Mouse (Mus musculus) bone marrow, adult 2 months (tissue): Measurements from ENCODE around the gene Ptov1. TPM values are rescaled to one million over a fixed set of nuclear protein-coding genes. Genes with fewer than 3 reads are reported as not detected.

ENCODE experiments used
- H3K27ac ChIP-seq: fragments of 200-500 bp; 2 replicates; pipeline ENCODE4 v1.5.1; 2012; ENCODE audit warnings: low read depth, mild to moderate bottlenecking, control low read depth, inconsistent platforms, low read length; ENCODE audit not compliant: control insufficient read depth, poor library complexity, insufficient read depth
- H3K4me1 ChIP-seq: fragments of 200-500 bp; 2 replicates; pipeline ENCODE4 v1.6.1; 2011; ENCODE audit warnings: low read length; ENCODE audit not compliant: control insufficient read depth, insufficient read depth
- H3K4me3 ChIP-seq: fragments of 200-500 bp; replicated peaks from 2 replicates; pipeline ENCODE3; 2011; ENCODE audit warnings: mild to moderate bottlenecking, low read depth, low read length, control low read depth; ENCODE audit not compliant: control insufficient read depth
- CTCF ChIP-seq: fragments of 200-500 bp; IDR thresholded peaks from 2 replicates; pipeline ENCODE4 v1.5.1; 2011; ENCODE audit warnings: low read length, control low read depth; ENCODE audit not compliant: control insufficient read depth, insufficient read depth
- POLR2A ChIP-seq: fragments of 200-500 bp; IDR thresholded peaks from 2 replicates; pipeline ENCODE4 v1.6.1; 2011; ENCODE audit warnings: low read depth, mild to moderate bottlenecking, control low read depth, low read length, borderline replicate concordance; ENCODE audit not compliant: control insufficient read depth
- WGBS: fragments of 180-500 bp; shearing (Covaris S2); methylation state at CpG from one replicate; pipeline ENCODE4 v1.1.7; 2018; 5-methylcytosine and 5-hydroxymethylcytosine counted together
- polyA plus RNA-seq: library from polyadenylated mRNA; stranded (reverse); fragments of >200 nt; gene quantifications from 2 replicates; pipeline ENCODE4 v1.2.4, GENCODE M21; 2011; ENCODE audit warnings: low replicate concordance; ENCODE audit not compliant: missing spikeins, insufficient read depth, insufficient read length

The Ptov1 gene
- polyA plus RNA-seq, 1 experiment, result 96.4 TPM

DNA sequence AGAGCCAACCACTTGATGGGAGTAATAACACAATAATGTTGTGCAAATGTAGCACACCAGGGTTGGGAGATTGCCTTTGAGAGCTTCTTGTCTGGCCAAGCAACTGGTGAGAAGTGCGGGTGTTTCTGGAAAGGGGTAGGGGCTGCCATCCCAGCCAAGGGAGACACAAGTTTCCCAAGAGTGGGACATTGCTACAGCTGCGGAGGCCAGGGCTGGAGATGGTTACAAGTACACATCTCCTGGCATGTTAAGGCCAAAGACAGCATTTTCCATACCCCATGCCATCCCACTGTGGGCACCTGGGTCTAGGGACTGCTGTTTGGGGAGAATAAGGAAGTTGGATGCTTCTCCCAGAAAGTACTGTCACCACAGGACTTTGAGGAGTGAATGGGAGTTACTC, 16.5 kb downstream of the Ptov1 start:
- no peak overlapping the region for H3K27ac ChIP-seq

DNA sequence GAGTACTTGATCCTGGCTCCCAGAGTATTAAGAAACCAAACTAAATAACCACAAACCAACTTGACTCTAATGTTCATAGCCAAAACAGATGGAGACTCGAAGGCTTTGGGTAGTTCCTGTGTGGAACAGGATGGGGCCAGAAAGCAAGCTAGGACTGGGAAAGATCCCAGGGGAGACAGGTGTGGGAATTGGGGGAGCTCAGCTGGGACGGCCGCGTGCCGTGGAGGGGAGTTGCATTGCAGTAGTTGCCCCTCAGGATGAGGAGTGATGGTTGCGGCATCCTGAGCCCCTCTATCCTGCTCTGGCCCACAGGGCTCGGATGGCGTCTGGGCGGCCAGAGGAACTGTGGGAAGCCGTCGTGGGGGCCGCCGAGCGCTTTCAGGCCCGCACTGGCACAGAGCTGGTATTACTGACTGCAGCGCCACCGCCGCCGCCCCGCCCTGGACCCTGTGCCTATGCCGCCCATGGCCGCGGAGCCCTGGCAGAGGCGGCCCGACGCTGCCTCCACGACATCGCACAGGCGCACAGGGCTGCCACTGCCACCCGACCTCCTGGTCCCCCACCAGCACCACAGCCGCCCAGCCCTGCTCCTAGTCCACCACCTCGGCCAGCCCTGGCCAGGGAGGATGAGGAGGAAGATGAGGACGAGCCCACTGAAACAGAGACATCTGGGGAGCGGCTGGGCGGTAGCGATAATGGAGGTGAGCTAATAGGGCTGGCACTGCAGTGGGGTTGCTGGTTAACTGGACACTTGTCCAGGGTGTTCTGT, 17.1 kb downstream of the Ptov1 start:
- peaks cover 7% of the 10 kb centered on the region; the same call in 1 of the 2 replicates for H3K4me1 ChIP-seq
- 92% methylated on average over 36 of the region's 36 CpGs for WGBS
- no peak overlapping the region for H3K27ac ChIP-seq
- no peak for TF ChIP-seq CTCF
- TF ChIP-seq POLR2A, result no peak; the same call in 1 of the 2 replicates
- no peak overlapping the region for H3K4me3 ChIP-seq

More for the DNA sequence above, 16.5 kb downstream of the Ptov1 start:
- WGBS, result 92% methylated on average over 2 of the region's 2 CpGs
- H3K4me3 ChIP-seq, result no peak overlapping the region
- no peak for TF ChIP-seq POLR2A
- H3K4me1 ChIP-seq, result peaks cover 6% of the 10 kb centered on the region; the same call in 1 of the 2 replicates

DNA sequence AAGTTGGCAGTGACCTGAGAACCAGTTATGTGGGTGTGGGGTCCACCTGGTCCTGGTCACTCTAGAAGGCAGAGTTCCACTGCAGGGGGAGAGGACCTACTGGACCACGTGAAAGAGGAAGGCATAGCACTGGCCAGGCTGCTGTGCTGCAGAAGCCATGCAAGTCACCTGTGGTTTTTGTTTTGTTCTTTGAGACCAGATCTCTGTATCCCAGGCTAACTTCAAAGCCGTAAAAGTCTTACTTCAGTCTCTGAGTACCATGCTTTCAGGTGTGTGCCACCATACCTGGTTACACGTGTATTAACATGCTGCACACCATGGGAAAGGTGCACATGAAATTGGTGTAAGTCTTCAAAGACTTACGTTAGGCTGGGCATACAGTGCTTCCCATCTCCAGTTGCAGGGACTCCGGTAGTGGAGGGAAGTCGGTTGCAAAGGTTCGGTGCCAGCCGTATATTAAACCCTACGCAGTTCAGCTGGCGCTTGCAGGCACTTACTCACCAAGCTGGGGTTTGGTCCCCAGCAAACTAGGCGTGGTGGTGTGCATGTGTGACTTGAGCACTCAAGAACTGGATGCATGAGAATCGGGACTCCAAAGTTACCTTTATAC, 17.9 kb downstream of the Ptov1 start:
- Histone ChIP-seq H3K4me3 (no peak overlapping the region), H3K4me1 (peaks cover 7% of the 10 kb centered on the region; the same call in 1 of the 2 replicates), H3K27ac (0 out of 2 replicates have a peak overlapping the region, but pooled peaks have one; percentile 3)
- 83% methylated on average over 12 of the region's 12 CpGs for WGBS
- TF ChIP-seq POLR2A (no peak), CTCF (no peak)

DNA sequence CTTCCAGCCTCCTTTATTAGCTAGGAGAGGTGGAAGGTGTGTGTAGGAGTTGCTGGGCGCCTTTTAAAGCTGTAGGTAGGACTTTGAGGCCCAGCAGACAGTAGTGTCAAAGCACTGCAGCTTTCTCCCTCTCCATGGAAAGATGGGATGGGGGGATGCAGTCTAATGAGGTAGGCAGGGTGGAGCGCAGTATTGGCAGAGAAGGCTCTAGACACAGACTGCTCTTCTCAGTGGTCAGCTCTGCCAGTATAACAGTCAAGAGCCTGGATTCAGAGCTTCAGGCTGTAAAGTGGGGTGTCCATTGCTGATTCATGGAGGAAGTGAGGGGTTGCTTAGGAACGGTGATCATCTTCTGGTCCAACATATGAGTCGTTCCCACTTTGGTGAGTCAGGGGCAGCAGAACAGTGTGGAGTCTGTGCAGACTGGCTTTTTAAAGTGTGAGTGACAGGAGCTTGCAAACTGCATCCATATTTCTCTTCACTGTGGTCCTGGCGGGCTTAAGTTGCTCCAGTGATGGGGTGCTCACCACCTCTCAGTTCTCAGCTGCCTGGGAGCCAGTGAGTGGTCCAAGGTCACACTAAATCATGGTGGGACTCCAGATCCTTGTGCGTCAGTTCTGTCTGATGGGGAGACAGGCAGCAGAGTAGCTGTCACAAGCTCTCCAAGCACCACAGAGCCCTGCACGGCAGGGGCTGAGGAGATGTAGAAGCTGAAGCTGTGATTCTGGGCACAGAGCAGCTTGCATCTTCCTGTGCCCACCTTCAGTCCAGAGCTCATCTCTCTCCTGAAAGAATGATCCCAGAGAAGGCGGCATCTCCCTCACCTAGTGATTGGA, 18.6 kb downstream of the Ptov1 start:
- H3K27ac ChIP-seq, result peak overlapping the region; percentile 90
- TF ChIP-seq CTCF, result no peak
- TF ChIP-seq POLR2A, result no peak
- peaks cover 7% of the 10 kb centered on the region; the same call in 1 of the 2 replicates for H3K4me1 ChIP-seq
- 59% methylated on average over 8 of the region's 8 CpGs for WGBS
- H3K4me3 ChIP-seq, result no peak overlapping the region

DNA sequence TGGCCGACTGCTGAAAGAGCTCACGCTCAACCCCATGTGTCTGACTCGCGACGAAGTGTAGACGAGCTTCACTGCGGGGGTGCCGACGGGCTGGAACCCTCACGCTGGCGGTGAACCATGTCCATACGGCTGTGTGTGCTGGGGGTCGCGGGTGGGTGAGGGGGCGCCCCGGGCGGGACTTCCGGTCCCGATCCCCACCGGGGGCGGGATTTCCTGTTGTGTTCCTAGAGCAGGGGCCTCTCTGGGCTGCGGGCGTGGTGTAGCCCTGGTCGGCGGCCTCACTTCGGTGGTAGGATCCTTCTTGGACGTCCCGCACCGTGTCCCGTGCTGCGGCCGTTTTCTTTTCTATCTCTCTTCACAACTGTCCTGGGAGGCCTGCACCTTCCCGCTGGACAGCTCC, 19.4 kb downstream of the Ptov1 start:
- peaks cover 6% of the 10 kb centered on the region; the same call in 1 of the 2 replicates for H3K4me1 ChIP-seq
- peak overlapping the region; percentile 90 for H3K27ac ChIP-seq
- under 1% methylated on average over 33 of the region's 33 CpGs for WGBS
- no peak for TF ChIP-seq CTCF
- TF ChIP-seq POLR2A, result no peak
- H3K4me3 ChIP-seq, result peak overlapping the region; percentile 83

DNA sequence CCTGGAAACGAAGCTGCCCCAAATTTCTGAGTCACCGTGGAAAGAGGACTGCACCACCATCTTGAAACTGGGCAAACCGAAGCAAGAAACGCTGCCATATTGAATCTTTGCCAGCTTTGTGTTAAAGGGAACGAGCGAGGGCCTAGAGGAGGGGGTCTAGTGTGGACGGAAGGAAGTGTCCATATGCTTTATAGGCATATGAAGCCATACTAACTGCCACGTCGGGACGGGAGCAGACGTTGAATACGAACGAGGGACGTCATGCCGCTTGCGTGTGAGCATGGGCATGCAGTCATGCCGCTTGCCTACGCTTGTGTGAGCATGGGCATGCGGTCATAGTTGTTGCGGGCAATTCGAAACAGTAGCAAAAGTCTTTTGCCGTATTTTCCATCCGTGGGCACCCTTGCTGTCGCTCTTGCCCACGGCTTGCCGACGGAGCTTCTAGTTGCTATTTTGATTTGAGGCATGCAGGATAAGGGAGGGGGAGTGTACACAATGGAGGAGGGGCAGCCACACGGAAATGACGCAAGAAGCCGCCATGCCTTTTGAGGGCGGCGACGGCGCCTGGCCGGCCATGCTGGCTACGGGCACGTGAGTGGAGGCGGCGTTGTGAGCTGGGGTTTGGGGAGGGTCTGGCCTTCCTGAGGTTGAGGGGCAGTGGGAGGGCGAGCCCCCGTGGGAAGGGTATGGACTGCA, 20.0 kb downstream of the Ptov1 start:
- Histone ChIP-seq H3K4me3 (peak overlapping the region; percentile 83), H3K27ac (peak overlapping the region; percentile 90), H3K4me1 (peaks cover 6% of the 10 kb centered on the region; the same call in 1 of the 2 replicates)
- under 1% methylated on average over 41 of the region's 41 CpGs for WGBS
- TF ChIP-seq POLR2A, result no peak
- no peak for TF ChIP-seq CTCF

DNA sequence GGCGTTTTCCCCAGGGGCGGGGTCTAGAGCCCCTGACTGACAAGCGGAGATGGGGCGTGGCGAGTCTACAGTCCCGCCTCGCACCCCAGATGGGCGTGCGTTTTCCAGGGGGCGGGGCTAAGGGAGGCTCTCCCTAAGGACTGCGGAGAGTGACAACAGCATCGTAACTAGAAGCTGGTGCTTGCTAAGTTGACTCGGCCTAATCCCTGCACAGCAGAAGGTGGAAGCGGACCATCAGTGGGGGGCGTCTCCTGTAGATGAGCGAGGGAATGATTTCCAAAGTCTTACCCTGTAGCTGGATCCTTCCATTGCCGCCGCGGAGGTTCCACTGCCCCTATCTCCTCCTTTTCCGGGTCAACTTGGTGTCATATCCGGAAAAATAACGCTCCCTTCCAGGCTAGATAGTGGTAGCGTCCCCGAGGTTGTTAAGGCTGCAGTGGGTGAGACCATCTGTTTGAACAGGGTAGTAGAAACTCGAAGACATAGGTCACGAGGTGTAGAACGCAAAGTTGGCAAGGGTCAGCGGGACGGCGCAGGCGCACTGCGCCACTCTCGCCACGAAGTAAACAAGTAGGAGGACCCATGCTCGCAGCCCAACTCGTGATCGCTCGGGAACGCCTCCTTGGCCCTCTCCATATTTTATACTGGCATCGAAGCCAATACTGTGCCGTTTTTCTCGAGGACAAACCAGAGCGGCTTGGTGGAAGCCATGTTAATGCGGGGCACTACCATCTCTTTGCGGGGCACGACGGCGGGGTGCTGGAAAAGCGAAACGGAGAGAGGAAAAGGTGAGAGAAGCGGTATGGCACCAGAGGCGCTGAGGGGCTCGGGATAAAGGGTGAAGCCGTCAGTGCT, 20.8 kb downstream of the Ptov1 start, which contains the start of the genes Akt1s1 and Tbc1d17:
Gene Akt1s1, plus strand, starts transcription at position 431 of the 855 bp plus-strand sequence.
Gene Tbc1d17, minus strand, starts transcription at position 519 of the 855 bp plus-strand sequence.
- WGBS, result under 1% methylated on average over 54 of the region's 54 CpGs
- TF ChIP-seq POLR2A, result peak; percentile 58; the same call in 1 of the 2 replicates
- no peak; the same call in 1 of the 2 replicates for TF ChIP-seq CTCF
- Histone ChIP-seq H3K4me3 (peak within 1 kb of the TSS; percentile 83), H3K4me1 (peaks cover 6% of the 10 kb centered on the region; the same call in 1 of the 2 replicates), H3K27ac (peak within 1 kb of the TSS; percentile 90)
